Mouse (Mus musculus): ENCODE measurements around the gene Cyren. TPM values are rescaled to one million over a fixed set of nuclear protein-coding genes. Genes with fewer than 3 reads are reported as not detected.

Gene Cyren
- total and polyA plus RNA-seq, 2 experiments from 2014 or later: 3.6 to 4.9 TPM

DNA sequence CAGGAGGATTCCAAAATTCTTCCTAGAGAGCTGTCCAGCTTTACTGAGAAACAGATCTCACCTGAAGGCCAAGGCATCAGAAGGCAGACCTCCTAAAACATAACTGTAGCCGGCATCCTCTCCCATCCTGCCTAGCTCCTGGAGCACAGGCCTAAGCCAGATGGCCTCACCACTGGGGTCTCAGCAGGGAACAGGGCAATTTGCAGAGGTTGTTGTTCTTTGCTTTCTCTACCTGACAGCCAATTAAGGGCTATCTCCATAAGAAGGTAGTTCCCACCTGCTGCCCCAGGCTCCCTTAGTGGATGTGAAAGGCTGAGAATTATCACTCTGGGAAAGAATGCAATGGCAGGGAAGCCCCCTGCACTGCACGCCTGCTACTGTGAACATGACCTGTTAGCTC lies 23.1 kb upstream of the Cyren start:
- peaks cover 44% of the 10 kb centered on the region for H3K36me3 ChIP-seq (ENCODE audit: insufficient read depth, low read length)

DNA sequence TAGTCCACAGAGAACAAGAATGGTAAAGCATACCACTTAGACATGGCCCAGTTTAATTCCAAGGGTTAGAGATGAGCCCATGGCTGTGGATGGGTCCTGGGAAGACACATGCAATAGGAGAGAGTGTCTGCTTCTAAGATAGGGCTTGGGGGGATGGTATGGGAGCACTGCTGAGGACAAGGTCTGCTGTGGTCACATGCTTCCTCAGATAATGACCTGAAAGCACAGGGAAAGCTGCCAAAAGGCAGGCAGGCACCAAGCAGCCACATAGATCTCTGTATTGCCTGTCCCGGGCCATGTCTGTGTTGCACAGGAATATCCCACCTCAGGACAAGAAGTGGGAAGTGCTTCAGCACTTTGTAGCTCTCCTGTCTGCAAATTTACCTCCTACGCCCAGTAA lies 21.3 kb upstream of the Cyren start:
- no peak for ATAC-seq
- no peaks in the 10 kb centered on the region for H3K9me3 ChIP-seq (ENCODE audit: low read length)

More for the DNA sequence above, 23.1 kb upstream of the Cyren start:
- no peak overlapping the region for H3K27ac ChIP-seq
- H3K9ac ChIP-seq (replicated peaks; ENCODE audit: low read length): no peak overlapping the region
- 53% methylated on average over 2 of the region's 2 CpGs for WGBS
- no peak for TF ChIP-seq CTCF (IDR thresholded peaks at IDR 0.05; ENCODE audit: low read depth)
- H3K9me3 ChIP-seq (ENCODE audit: low read length): no peaks in the 10 kb centered on the region
- H3K4me1 ChIP-seq (ENCODE audit: insufficient read depth, low read length): no peaks in the 10 kb centered on the region
- no peak for ATAC-seq
- no peak for DNase-seq (ENCODE audit: low spot score)
- H3K27me3 ChIP-seq (ENCODE audit: insufficient read depth, low read length): no peaks in the 10 kb centered on the region
- no peak overlapping the region for H3K4me2 ChIP-seq (ENCODE audit: low read depth, low read length)
- H3K4me3 ChIP-seq (ENCODE audit: low read length): no peak overlapping the region

GRCm38 (mm10) chr6:34896168-34896780 lies 18.4 kb upstream of the Cyren start:
- no peaks in the 10 kb centered on the region for H3K4me1 ChIP-seq (ENCODE audit: insufficient read depth, low read length)
- no peaks in the 10 kb centered on the region for H3K27me3 ChIP-seq (ENCODE audit: insufficient read depth, low read length)
- no peaks in the 10 kb centered on the region for H3K9me3 ChIP-seq (ENCODE audit: low read length)
- DNase-seq (ENCODE audit: low spot score) (no peak), ATAC-seq (no peak; the same call in 1 of the 2 replicates)
- no peak overlapping the region for H3K4me2 ChIP-seq (ENCODE audit: low read depth, low read length)
- no peak overlapping the region for H3K4me3 ChIP-seq (ENCODE audit: low read length)
- no peak for TF ChIP-seq CTCF (IDR thresholded peaks at IDR 0.05; ENCODE audit: low read depth)
- H3K27ac ChIP-seq: no peak overlapping the region
- 52% methylated on average over 16 of the region's 16 CpGs for WGBS
- H3K36me3 ChIP-seq (ENCODE audit: insufficient read depth, low read length): peaks cover 44% of the 10 kb centered on the region
- H3K9ac ChIP-seq (replicated peaks; ENCODE audit: low read length): no peak overlapping the region

More for the DNA sequence above, 21.3 kb upstream of the Cyren start:
- Histone ChIP-seq H3K4me3 (ENCODE audit: low read length) (no peak overlapping the region), H3K9ac (replicated peaks; ENCODE audit: low read length) (no peak overlapping the region), H3K4me1 (ENCODE audit: insufficient read depth, low read length) (no peaks in the 10 kb centered on the region), H3K27ac (no peak overlapping the region), H3K4me2 (ENCODE audit: low read depth, low read length) (no peak overlapping the region), H3K36me3 (ENCODE audit: insufficient read depth, low read length) (peaks cover 40% of the 10 kb centered on the region), H3K27me3 (ENCODE audit: insufficient read depth, low read length) (no peaks in the 10 kb centered on the region)
- TF ChIP-seq CTCF (IDR thresholded peaks at IDR 0.05; ENCODE audit: low read depth): no peak
- no peak for DNase-seq (ENCODE audit: low spot score)
- WGBS: 91% methylated on average over 2 of the region's 2 CpGs

DNA sequence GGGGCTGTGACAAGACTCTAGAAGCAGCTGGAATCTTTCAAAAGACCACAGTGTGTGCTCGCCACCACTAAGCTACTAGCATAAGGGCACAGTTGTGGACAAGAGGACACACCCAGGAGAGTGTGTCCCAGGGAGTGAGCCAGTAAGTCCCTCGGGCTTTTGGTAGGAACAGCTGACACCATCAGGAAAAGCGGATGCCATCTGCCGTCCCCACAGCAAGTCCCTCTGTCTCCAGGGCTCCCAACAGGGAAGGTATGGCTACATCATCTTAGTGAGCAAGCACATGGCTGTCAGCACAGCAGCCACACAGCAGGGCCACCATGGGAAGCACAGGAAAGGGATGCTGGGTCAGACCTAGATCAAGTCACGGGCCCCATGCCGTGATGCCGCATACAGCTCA lies 17.7 kb upstream of the Cyren start:
- no peak for TF ChIP-seq CTCF (IDR thresholded peaks at IDR 0.05; ENCODE audit: low read depth)
- H3K27me3 ChIP-seq (ENCODE audit: insufficient read depth, low read length): no peaks in the 10 kb centered on the region
- no peaks in the 10 kb centered on the region for H3K4me1 ChIP-seq (ENCODE audit: insufficient read depth, low read length)
- H3K4me3 ChIP-seq (ENCODE audit: low read length): no peak overlapping the region
- WGBS: 83% methylated on average over 7 of the region's 7 CpGs
- no peaks in the 10 kb centered on the region for H3K9me3 ChIP-seq (ENCODE audit: low read length)
- H3K36me3 ChIP-seq (ENCODE audit: insufficient read depth, low read length): peaks cover 51% of the 10 kb centered on the region
- H3K27ac ChIP-seq: no peak overlapping the region
- ATAC-seq (no peak), DNase-seq (ENCODE audit: low spot score) (no peak)
- no peak overlapping the region for H3K4me2 ChIP-seq (ENCODE audit: low read depth, low read length)
- no peak overlapping the region for H3K9ac ChIP-seq (replicated peaks; ENCODE audit: low read length)

GRCm38 (mm10) chr6:34889185-34889584 lies 11.3 kb upstream of the Cyren start:
- no peak for TF ChIP-seq CTCF (IDR thresholded peaks at IDR 0.05; ENCODE audit: low read depth)
- ATAC-seq: no peak
- Histone ChIP-seq H3K27me3 (ENCODE audit: insufficient read depth, low read length) (no peaks in the 10 kb centered on the region), H3K4me1 (ENCODE audit: insufficient read depth, low read length) (no peaks in the 10 kb centered on the region), H3K4me2 (ENCODE audit: low read depth, low read length) (no peak overlapping the region), H3K36me3 (ENCODE audit: insufficient read depth, low read length) (peaks cover 51% of the 10 kb centered on the region), H3K9ac (replicated peaks; ENCODE audit: low read length) (no peak overlapping the region), H3K9me3 (ENCODE audit: low read length) (no peaks in the 10 kb centered on the region), H3K4me3 (ENCODE audit: low read length) (no peak overlapping the region), H3K27ac (no peak overlapping the region)
- 33% methylated on average over 4 of the region's 4 CpGs for WGBS
- DNase-seq (ENCODE audit: low spot score): no peak

- Histone ChIP-seq H3K4me1 (ENCODE audit: insufficient read depth, low read length) (no peaks in the 10 kb centered on the region), H3K27ac (no peak overlapping the region), H3K9me3 (ENCODE audit: low read length) (no peaks in the 10 kb centered on the region), H3K9ac (replicated peaks; ENCODE audit: low read length) (no peak overlapping the region), H3K4me2 (ENCODE audit: low read depth, low read length) (no peak overlapping the region), H3K36me3 (ENCODE audit: insufficient read depth, low read length) (peaks cover 58% of the 10 kb centered on the region), H3K27me3 (ENCODE audit: insufficient read depth, low read length) (no peaks in the 10 kb centered on the region), H3K4me3 (ENCODE audit: low read length) (no peak overlapping the region)
- TF ChIP-seq CTCF (IDR thresholded peaks at IDR 0.05; ENCODE audit: low read depth): no peak
- DNase-seq (ENCODE audit: low spot score) (no peak), ATAC-seq (peak; percentile 69)
- WGBS: 31% methylated on average over 6 of the region's 6 CpGs
Observed at GRCm38 (mm10) chr6:34887131-34887850, 9.4 kb upstream of the Cyren start.

DNA sequence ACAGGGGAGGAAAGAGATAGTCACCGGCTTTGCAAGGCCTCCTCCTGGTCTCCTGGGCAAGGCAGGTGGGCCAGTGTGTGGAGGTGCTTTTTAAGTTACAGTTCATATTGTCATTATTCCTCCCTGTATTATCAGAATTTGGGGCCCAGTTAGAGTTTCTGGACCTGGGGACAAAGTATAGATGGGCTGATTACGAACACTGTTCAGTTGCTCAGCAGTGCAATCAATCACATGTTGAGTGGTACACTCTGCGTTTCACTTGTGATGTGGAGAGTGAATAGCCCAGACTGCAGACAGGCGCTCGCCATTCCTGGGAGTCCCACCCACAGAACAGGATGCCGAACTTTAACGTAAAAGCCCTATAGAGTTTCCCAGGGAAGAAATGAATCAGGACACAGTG lies 6.9 kb upstream of the Cyren start:
- Histone ChIP-seq H3K4me3 (ENCODE audit: low read length) (no peak overlapping the region), H3K4me1 (ENCODE audit: insufficient read depth, low read length) (no peaks in the 10 kb centered on the region), H3K9ac (replicated peaks; ENCODE audit: low read length) (no peak overlapping the region), H3K36me3 (ENCODE audit: insufficient read depth, low read length) (peaks cover 40% of the 10 kb centered on the region), H3K27me3 (ENCODE audit: insufficient read depth, low read length) (no peaks in the 10 kb centered on the region), H3K4me2 (ENCODE audit: low read depth, low read length) (no peak overlapping the region), H3K9me3 (ENCODE audit: low read length) (no peaks in the 10 kb centered on the region), H3K27ac (no peak overlapping the region)
- WGBS: 90% methylated on average over 7 of the region's 7 CpGs
- ATAC-seq (no peak), DNase-seq (ENCODE audit: low spot score) (no peak)
- no peak for TF ChIP-seq CTCF (IDR thresholded peaks at IDR 0.05; ENCODE audit: low read depth)
